Mouse (Mus musculus): ENCODE measurements around the gene Sfrp2. TPM values are rescaled to one million over a fixed set of nuclear protein-coding genes. Genes with fewer than 3 reads are reported as not detected.

Sfrp2 gene
- polyA plus RNA-seq, 1 experiment = 1.2 TPM

DNA sequence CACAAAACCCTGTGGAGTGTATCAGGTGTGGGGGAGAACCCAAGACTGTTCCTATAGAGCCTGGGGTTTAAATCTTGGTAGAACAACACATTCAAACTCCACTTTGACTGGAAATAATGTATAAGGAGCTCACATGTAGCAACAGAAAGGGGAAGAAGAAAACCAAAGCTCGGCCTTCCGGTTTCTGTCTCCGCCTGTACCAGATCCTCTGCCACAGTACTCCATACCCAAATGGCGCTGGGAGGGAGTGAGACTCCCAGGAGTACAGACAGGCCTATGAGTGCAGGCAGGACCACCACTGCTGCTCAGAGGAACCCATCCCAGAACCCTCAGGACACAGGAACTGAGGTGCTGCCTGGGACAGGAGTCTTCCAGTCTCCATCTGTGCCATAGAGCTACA lies 57.7 kb downstream of the Sfrp2 start:
- Histone ChIP-seq H3K4me1 (ENCODE audit: control insufficient read depth, insufficient read depth, low read length) (peaks cover 19% of the 10 kb centered on the region), H3K27ac (ENCODE audit: insufficient read depth, low read depth, low read length) (peak overlapping the region; percentile 30; the same call in 1 of the 2 replicates), H3K4me3 (ENCODE audit: insufficient read depth, low read length) (no peak overlapping the region)
- TF ChIP-seq POLR2A (IDR thresholded peaks at IDR 0.05; ENCODE audit: borderline replicate concordance, low read depth, low read length) (no peak), CTCF (IDR thresholded peaks at IDR 0.05; ENCODE audit: low read depth, low read length) (no peak)

Other genes starting within 250 kb of the Sfrp2 start
- 120 and 121 TPM in 2 replicates for gene Tlr2, start 75.4 kb downstream of the Sfrp2 start, polyA plus RNA-seq (2012; ENCODE audit: insufficient read depth, insufficient read length, missing spikeins)

All from bone marrow macrophage, adult 2 months (primary cell).